Mouse (Mus musculus) midbrain, embryonic 16.5 days (tissue): ENCODE results near the gene Rb1. TPM values are rescaled to one million over a fixed set of nuclear protein-coding genes. Genes with fewer than 3 reads are reported as not detected.

Experiments used
- ATAC-seq: fragments of 200-750 bp; cut with Nextera tagmentation; 2 replicates; pipeline ENCODE4 v1.8.0; 2017; ENCODE audit warnings: moderate TSS enrichment
- H3K27ac ChIP-seq: fragments of 300-500 bp; sonication (generic); 2 replicates; pipeline ENCODE4 v1.5.1; 2014; ENCODE audit warnings: mild to moderate bottlenecking, low read length, mixed read lengths
- H3K27me3 ChIP-seq: fragments of 300-500 bp; sonication (generic); 2 replicates; pipeline ENCODE4 v1.6.1; 2014; ENCODE audit warnings: low read depth, low read length, mixed read lengths; ENCODE audit not compliant: control insufficient read depth, insufficient read depth
- H3K36me3 ChIP-seq: fragments of 300-500 bp; sonication (generic); 2 replicates; pipeline ENCODE4 v1.6.1; 2014; ENCODE audit warnings: mild to moderate bottlenecking, low read length, moderate library complexity, mixed read lengths; ENCODE audit not compliant: control insufficient read depth, insufficient read depth
- H3K4me1 ChIP-seq: fragments of 300-500 bp; sonication (generic); 2 replicates; pipeline ENCODE4 v1.6.1; 2014; ENCODE audit warnings: mild to moderate bottlenecking, low read length, mixed read lengths; ENCODE audit not compliant: control insufficient read depth, insufficient read depth
- H3K4me2 ChIP-seq: fragments of 300-500 bp; sonication (generic); 2 replicates; pipeline ENCODE4 v1.6.1; 2014; ENCODE audit warnings: mild to moderate bottlenecking, low read length, mixed read lengths
- H3K4me3 ChIP-seq: fragments of 300-500 bp; sonication (generic); 2 replicates; pipeline ENCODE4 v1.5.1; 2014; ENCODE audit warnings: low read depth, mild to moderate bottlenecking, low read length, moderate library complexity, mixed read lengths
- H3K9ac ChIP-seq: fragments of 300-500 bp; sonication (generic); 2 replicates; pipeline ENCODE4 v1.6.1; 2014; ENCODE audit warnings: low read depth, low read length, mixed read lengths
- H3K9me3 ChIP-seq: fragments of 300-500 bp; sonication (generic); replicated peaks from 2 replicates; pipeline ENCODE4 v1.6.1; 2014; ENCODE audit warnings: mild to moderate bottlenecking, low read length, mixed read lengths; ENCODE audit not compliant: control insufficient read depth, poor library complexity, severe bottlenecking
- WGBS: fragments of 180-500 bp; shearing (Covaris S2); extraction: QIAGEN DNeasy Blood & Tissue Kit; methylation state at CpG from one replicate; pipeline ENCODE4 v1.1.7; 2014; 5-methylcytosine and 5-hydroxymethylcytosine counted together
- polyA plus RNA-seq: library from polyadenylated mRNA; unstranded; fragments of >200 nt; fragmentation: Nextera tagmentation; extraction: Ambion mirVana; gene quantifications from 2 replicates; pipeline ENCODE4 v1.2.1, GENCODE M21; 2015

The Rb1 gene
- polyA plus RNA-seq = 20.4 and 20.6 TPM in 2 replicates

GRCm38 (mm10) chr14:73325456-73326381 is at the start of gene Rb1:
Rb1 (minus strand) TSS chr14:73325822.
- Histone ChIP-seq H3K4me2 (peak within 1 kb of the TSS; percentile 83), H3K4me1 (peaks cover 19% of the 10 kb centered on the region), H3K9ac (peak within 1 kb of the TSS; percentile 93), H3K9me3 (no peaks in the 10 kb centered on the region), H3K27ac (peak within 1 kb of the TSS; percentile 93), H3K4me3 (peak within 1 kb of the TSS; percentile 94), H3K36me3 (0 out of 2 replicates have a peak, but pooled peaks cover 1% of the 10 kb centered on the region), H3K27me3 (no peaks in the 10 kb centered on the region)
- ATAC-seq = peak; percentile 87
- 1% methylated on average over 92 of the region's 135 CpGs for WGBS

GRCm38 (mm10) chr14:73374315-73374890 is 48.8 kb upstream of the Rb1 start:
- Histone ChIP-seq H3K27ac (no peak overlapping the region), H3K27me3 (no peaks in the 10 kb centered on the region), H3K9ac (no peak overlapping the region), H3K4me2 (no peak overlapping the region), H3K4me3 (no peak overlapping the region), H3K36me3 (no peaks in the 10 kb centered on the region), H3K4me1 (peaks cover 9% of the 10 kb centered on the region), H3K9me3 (no peaks in the 10 kb centered on the region)
- ATAC-seq = no peak
- WGBS = 72% methylated on average over 11 of the region's 11 CpGs

GRCm38 (mm10) chr14:73373606-73374005 is 48.0 kb upstream of the Rb1 start:
- no peaks in the 10 kb centered on the region for H3K27me3 ChIP-seq
- H3K4me1 ChIP-seq = peaks cover 9% of the 10 kb centered on the region
- no peak overlapping the region for H3K27ac ChIP-seq
- 83% methylated on average over 8 of the region's 8 CpGs for WGBS
- H3K4me3 ChIP-seq = no peak overlapping the region
- no peak for ATAC-seq
- H3K4me2 ChIP-seq = no peak overlapping the region
- H3K36me3 ChIP-seq = no peaks in the 10 kb centered on the region
- H3K9ac ChIP-seq = no peak overlapping the region
- H3K9me3 ChIP-seq = no peaks in the 10 kb centered on the region

- WGBS = 92% methylated on average over 4 of the region's 4 CpGs
These were observed 47.4 kb upstream of the Rb1 start for GRCm38 (mm10) chr14:73372990-73373389.

GRCm38 (mm10) chr14:73371577-73371976 is 46.0 kb upstream of the Rb1 start:
- H3K4me2 ChIP-seq = no peak overlapping the region
- H3K27ac ChIP-seq = no peak overlapping the region
- no peak overlapping the region for H3K4me3 ChIP-seq
- ATAC-seq = no peak
- H3K27me3 ChIP-seq = no peaks in the 10 kb centered on the region
- no peaks in the 10 kb centered on the region for H3K9me3 ChIP-seq
- H3K4me1 ChIP-seq = peaks cover 9% of the 10 kb centered on the region
- peaks cover 18% of the 10 kb centered on the region for H3K36me3 ChIP-seq
- no peak overlapping the region for H3K9ac ChIP-seq
- 94% methylated on average over 4 of the region's 4 CpGs for WGBS

More at GRCm38 (mm10) chr14:73372990-73373389, 47.4 kb upstream of the Rb1 start:
- Histone ChIP-seq H3K27ac (no peak overlapping the region), H3K36me3 (peaks cover 5% of the 10 kb centered on the region), H3K4me2 (no peak overlapping the region), H3K4me3 (no peak overlapping the region), H3K27me3 (no peaks in the 10 kb centered on the region), H3K9me3 (no peaks in the 10 kb centered on the region), H3K4me1 (peaks cover 9% of the 10 kb centered on the region), H3K9ac (no peak overlapping the region)
- ATAC-seq = no peak

- Histone ChIP-seq H3K9ac (no peak overlapping the region), H3K4me2 (no peak overlapping the region), H3K4me1 (peaks cover 7% of the 10 kb centered on the region), H3K9me3 (no peaks in the 10 kb centered on the region), H3K36me3 (peaks cover 22% of the 10 kb centered on the region), H3K27ac (no peak overlapping the region), H3K27me3 (no peaks in the 10 kb centered on the region), H3K4me3 (no peak overlapping the region)
- WGBS = 83% methylated on average over 23 of the region's 23 CpGs
- no peak for ATAC-seq
These were observed 45.2 kb upstream of the Rb1 start for GRCm38 (mm10) chr14:73370695-73371372.

- Histone ChIP-seq H3K9ac (no peak overlapping the region), H3K27ac (no peak overlapping the region), H3K4me3 (no peak overlapping the region), H3K9me3 (no peaks in the 10 kb centered on the region), H3K4me2 (no peak overlapping the region), H3K36me3 (peaks cover 22% of the 10 kb centered on the region), H3K4me1 (peaks cover 7% of the 10 kb centered on the region; the same call in 1 of the 2 replicates), H3K27me3 (no peaks in the 10 kb centered on the region)
- 80% methylated on average over 11 of the region's 11 CpGs for WGBS
- no peak for ATAC-seq
These were observed 44.6 kb upstream of the Rb1 start for GRCm38 (mm10) chr14:73370078-73370670.

GRCm38 (mm10) chr14:73369634-73370033 is 44.0 kb upstream of the Rb1 start:
- peaks cover 24% of the 10 kb centered on the region for H3K36me3 ChIP-seq
- 92% methylated on average over 4 of the region's 4 CpGs for whole genome bisulfite sequencing
- ATAC-seq = no peak

More at GRCm38 (mm10) chr14:73369634-73370033, 44.0 kb upstream of the Rb1 start:
- Histone ChIP-seq H3K27ac (no peak overlapping the region), H3K9me3 (no peaks in the 10 kb centered on the region), H3K4me3 (no peak overlapping the region), H3K4me1 (peaks cover 6% of the 10 kb centered on the region; the same call in 1 of the 2 replicates), H3K4me2 (no peak overlapping the region), H3K27me3 (no peaks in the 10 kb centered on the region), H3K9ac (no peak overlapping the region)
